Mouse (Mus musculus) layer of hippocampus, adult 8-10 months (tissue): ENCODE results near the gene Arhgap8. TPM values are rescaled to one million over a fixed set of nuclear protein-coding genes. Genes with fewer than 3 reads are reported as not detected.
"Not testable (repeated sequence)": the region's sequence is repeated elsewhere in the genome, so short reads cannot be mapped to it uniquely, and the experiment has no call there.

ENCODE experiments used
- DNase-seq, 2 experiments: peaks; one replicate each; pipeline ENCODE4 v3.0.0; 2022; ENCODE audit warnings: low spot score in 2 of 2
- total RNA-seq, 4 experiments: library from RNA; stranded (reverse); gene quantifications; 2 replicates each; pipeline ENCODE4 v1.2.4; 2022

Gene Arhgap8
- total RNA-seq, 4 experiments from 2014 or later: 0.18 to 0.76 (median 0.39) TPM; not detected in 1

- peak; percentile 60 to 68 for DNase-seq
These were observed 22.2 kb upstream of the Arhgap8 start for GRCm38 (mm10) chr15:84697611-84698011.

GRCm38 (mm10) chr15:84698189-84698588 lies 21.7 kb upstream of the Arhgap8 start:
- DNase-seq: no peak

DNA sequence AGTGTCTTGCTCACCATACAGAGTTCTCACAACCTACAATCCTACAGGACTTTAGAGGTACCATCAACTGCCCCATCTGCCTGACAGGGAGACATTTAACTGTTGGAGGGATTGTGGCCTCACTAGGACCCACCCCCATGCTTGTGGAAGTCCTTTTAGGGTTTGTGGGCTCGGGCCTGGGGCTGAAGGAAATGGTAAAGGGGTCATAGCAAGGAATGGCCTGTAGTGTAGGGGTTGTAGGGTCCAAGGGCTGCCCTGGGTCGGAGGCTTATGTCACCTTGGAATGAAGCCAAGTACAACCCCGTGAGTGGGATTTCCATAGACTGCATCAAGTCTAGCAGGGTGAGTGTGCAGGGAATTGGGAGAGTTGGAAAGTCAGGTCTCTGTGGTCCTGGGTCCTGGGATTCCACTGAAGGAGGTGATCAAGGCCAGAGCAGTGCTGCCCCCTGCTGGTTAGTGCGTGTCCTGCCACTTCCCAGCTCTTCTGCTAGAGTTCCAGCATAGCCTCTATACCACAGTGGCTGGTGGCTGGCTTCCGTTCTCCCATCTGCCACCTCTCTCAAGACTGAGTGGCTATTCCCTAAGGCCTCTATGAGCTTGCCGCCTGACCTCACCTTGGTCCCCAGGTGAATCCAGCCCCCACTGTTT lies 19.6 kb upstream of the Arhgap8 start:
- DNase-seq: peak in 1 of 2 experiments; percentile 51

DNA sequence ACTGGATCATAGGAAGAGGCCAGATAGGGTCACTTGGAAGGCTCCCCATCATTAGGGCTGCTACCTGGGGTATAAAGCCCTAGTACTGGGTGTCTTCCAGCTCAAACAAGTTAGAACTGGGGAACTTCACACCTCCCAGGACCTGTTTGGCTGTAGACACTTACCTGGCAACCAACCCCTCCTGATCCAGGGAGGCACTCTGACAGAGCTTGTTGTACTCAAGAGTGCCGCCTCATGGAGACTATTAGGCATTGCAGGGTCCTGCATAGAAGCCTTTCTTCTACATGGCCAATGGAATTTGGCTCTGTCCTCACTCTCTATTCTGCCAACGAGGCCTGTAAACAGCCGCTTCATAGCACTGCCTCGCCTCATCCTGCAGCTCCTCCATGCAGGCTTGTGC lies 17.9 kb upstream of the Arhgap8 start:
- peak in 1 of 2 experiments; percentile 28 for DNase-seq

DNA sequence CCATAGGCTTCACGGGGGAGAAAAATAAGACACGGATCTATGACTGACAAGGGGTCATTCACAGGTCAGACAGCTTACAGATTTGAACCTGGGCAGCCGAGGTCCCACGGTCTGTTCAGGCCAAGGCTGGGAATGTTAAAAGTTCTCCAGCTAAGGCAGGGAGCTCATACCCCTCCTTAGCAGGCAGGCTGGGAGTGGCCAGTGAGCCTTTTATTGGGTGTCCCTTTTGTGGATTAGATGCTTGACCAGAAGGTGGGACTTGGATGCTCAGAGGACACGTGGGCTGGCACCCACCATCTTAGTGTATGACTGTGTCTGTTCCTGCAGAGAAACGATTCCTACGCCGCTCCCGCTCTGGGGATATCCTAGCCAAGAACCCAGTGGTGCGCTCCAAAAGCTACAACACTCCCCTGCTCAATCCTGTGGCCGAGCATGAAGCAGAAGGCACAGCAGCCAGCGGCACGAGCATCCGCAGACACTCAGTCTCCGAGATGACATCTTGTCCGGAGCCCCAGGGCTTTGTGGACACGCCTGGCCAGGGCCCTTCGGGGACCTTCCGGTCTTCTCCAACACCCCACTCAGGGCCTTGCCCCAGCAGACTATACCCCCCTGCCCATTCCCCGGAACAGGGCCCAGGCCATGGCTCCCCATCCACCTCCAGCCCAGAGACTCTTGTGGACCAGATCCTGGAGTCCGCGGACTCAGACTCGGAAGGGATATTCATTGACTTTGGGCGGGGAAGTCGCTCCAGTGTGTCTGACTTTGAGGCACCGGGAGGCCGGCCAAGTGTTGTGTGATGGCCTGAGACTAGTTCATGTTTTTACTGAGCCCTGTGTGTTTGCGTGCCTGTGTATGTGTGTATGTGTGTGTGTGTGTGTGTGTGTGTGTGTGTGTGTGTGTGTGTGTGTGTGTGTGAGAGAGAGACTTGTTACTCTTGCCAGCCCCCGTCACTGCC lies 17.2 kb upstream of the Arhgap8 start:
- DNase-seq: no peak

DNA sequence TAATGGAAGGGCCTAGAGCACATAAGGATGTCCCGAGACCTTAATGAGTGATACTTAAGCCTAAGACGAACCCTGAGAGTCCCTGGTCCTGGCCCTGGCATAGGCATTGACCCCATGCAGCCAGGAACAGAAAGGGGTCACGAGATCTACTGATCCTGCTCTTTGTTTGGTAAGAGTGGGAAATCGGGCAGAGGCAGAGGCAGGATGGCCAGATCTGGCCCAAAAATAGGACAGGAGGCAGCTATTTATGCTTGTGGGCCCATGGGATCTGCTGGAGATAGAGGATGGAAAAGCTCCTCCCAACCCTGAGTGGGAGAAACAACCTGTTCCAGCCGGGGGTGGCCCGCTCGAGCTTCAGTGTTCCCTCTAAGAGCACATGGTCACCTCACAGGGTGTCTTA lies 15.9 kb upstream of the Arhgap8 start:
- no peak for DNase-seq

DNA sequence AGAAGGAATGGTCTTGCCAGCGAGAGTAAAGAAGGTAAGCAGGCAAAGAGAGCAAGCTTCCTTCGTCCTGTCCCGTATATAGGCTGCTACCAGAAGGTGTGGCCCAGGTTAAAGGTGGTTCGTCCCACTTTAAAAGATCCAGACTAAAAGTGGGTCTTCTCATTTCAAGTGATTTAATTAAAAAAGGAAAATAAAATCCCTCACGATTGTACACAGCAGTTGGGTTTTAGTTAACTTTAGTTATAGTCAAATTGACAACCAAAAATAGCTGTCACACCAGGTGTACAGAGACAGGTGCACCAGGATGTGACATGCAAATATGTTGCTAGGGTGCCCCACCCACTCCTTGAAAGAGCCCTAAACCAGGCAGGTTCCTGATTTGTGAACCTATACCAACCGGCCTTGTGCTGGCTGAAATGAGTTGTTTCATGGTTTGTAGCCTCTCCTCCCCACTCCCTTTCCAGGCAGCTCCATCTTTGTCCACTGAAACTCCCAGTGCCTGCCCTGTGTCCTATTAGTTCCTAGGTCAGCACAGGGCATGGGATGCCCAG lies 14.4 kb upstream of the Arhgap8 start:
- no peak for DNase-seq

GRCm38 (mm10) chr15:84706983-84707619 lies 12.8 kb upstream of the Arhgap8 start:
- DNase-seq: no peak

GRCm38 (mm10) chr15:84712566-84713405 lies 7.1 kb upstream of the Arhgap8 start:
- no peak for DNase-seq

GRCm38 (mm10) chr15:84714730-84715129 lies 5.1 kb upstream of the Arhgap8 start:
- no peak for DNase-seq

DNA sequence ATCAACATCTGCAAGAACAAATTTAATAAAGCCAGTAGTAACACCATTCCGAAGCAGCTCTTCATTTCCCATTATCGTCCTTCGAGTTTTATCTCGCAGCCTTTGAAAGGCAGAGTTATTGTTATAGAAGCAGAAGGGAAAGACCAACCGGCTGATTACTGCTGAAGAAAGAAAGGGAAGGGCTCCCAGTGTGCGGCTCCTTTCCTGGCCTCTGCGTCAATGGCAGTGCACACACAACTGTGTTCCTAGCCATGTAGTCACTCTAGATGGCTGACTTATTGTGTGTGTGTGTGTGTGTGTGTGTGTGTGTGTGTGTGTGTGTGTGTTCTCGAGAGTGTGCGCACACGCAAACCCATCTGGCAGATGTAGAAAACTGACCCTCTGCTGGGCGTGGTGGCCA lies 4.7 kb upstream of the Arhgap8 start:
- DNase-seq: no peak

DNA sequence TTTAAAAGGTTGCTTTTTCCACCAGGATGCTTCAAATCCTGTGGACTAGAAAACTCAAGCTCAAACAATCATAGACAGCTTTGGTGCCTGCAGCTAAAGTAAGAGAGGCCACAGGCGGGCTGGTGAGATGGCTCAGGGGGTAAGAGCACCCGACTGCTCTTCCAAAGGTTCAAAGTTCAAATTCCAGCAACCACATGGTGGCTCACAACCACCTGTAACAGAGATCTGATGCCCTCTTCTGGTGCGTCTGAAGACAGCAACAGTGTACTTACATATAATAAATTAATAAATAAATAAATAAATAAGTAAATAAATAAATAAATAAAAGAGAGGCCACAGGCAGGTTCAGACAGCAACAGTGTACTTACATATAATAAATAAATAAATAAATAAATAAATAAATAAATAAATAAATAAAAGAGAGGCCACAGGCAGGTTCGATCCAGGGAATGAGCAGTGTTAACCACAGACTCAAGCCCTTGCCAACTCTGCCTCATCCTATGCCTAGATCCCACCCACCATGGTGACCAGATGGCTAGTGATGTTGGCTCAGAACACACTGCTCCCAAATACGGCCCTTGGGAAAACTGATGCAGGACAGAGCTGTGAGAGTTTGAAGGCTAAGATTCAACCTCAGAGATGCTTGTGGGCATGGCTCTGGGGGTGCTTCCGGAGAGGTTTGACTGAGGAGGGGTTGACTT lies 2.1 kb upstream of the Arhgap8 start:
- DNase-seq: not testable (repeated sequence)

- no peak for DNase-seq
These were observed 1.1 kb upstream of the Arhgap8 start for GRCm38 (mm10) chr15:84718785-84719184.

- no peak for DNase-seq
These were observed 696 bp downstream of the Arhgap8 start for GRCm38 (mm10) chr15:84720291-84721204.

GRCm38 (mm10) chr15:84723656-84724055 lies 3.8 kb downstream of the Arhgap8 start:
- DNase-seq: not testable (repeated sequence)

- no peak for DNase-seq
These were observed 4.3 kb downstream of the Arhgap8 start for GRCm38 (mm10) chr15:84724199-84724598.

DNA sequence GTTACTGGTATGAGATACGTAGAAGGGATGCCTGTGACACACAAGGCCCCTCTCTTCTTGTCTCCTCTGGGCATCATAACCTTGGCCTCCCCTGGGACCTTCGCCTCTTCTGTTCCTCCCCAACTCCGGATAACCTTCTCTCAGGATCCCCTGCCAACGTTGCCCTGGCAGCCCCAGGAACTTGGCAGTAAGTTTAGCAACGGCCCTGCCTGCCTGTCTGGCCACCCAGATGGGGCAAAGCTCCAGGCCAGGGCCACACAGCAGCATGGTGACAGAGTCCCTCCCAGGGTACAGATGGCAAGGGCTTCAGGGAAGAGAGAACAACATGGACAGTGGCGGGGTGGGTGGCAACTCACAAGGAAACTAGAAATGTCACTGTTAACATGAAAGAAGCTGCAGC lies 9.8 kb downstream of the Arhgap8 start:
- peak; percentile 32 to 33 for DNase-seq

- DNase-seq: no peak
These were observed 11.0 kb downstream of the Arhgap8 start for GRCm38 (mm10) chr15:84730893-84731292.
